Mouse (Mus musculus) G1E (cell line): Measurements from ENCODE around the gene Ttll11.

Experiments used
- CTCF ChIP-seq: IDR thresholded peaks from 2 replicates; pipeline ENCODE4 v1.5.1; 2012; ENCODE audit warnings: low read depth, low read length, inconsistent platforms, mixed read lengths
- GATA1 ChIP-seq: IDR thresholded peaks from 2 replicates; pipeline ENCODE4 v1.6.1; 2012; ENCODE audit warnings: borderline replicate concordance, low read length, inconsistent platforms, mixed read lengths
- TAL1 ChIP-seq: conservative IDR thresholded peaks from 2 replicates; pipeline ENCODE4 v1.6.1; 2012; ENCODE audit warnings: low read depth, low read length, inconsistent platforms, mixed read lengths

DNA sequence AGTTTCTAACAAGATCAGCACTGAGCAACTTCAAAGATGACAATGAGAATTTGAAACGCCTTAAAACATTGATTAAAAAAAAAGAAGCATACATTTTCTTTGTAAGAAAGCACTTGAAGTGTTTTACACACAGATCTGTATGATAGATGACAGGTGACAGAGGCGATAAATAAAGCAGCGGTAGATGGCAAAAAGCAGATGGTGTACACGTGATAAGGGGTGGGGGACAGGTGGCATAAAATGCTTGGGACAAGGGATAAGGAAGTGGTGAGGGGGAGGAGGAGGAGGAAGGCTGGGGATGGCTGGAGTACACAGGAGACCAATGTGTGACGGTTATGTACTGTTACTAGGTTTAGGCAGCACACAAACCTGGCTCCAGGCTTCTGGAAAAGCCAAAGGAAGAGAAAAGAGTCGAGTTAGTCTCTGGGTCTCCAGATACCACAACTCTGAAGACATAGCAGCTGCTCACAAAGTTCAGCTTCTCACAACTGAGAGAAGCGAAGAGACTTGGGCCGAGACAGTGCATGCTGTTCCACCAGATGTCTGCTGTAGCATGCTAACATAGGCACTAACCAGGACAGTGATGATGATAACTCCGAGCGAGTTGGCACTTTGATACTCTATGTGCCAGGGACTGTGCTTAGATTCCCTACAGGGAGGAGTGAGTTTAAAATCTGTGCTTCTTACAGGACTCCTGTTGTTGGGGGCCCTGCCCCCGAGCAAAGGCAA lies 140.8 kb downstream of the Ttll11 start:
- TF ChIP-seq CTCF (no peak), GATA1 (no peak), TAL1 (no peak)
